Mouse (Mus musculus) liver, embryonic 14.5 days (tissue): ENCODE measurements around the gene Tceal9. TPM values are rescaled to one million over a fixed set of nuclear protein-coding genes. Genes with fewer than 3 reads are reported as not detected.
"Not testable (repeated sequence)": the region's sequence is repeated elsewhere in the genome, so short reads cannot be mapped to it uniquely, and the experiment has no call there.

ENCODE experiments used
- ATAC-seq: fragments of 200-750 bp; cut with Nextera tagmentation; 2 replicates; pipeline ENCODE4 v1.8.0; 2017; ENCODE audit warnings: moderate number of reproducible peaks, mild to moderate bottlenecking, moderate library complexity; ENCODE audit not compliant: insufficient read depth
- DNase-seq, 3 experiments: peaks; one replicate each; pipeline ENCODE4 v3.0.0-alpha.2; 2012 to 2013; ENCODE audit warnings: low read depth in 3 of 3, low spot score in 3 of 3
- H3K27ac ChIP-seq: fragments of 300-500 bp; sonication (generic); 2 replicates; pipeline ENCODE4 v1.5.1; 2014; ENCODE audit warnings: moderate library complexity, mild to moderate bottlenecking, control low read depth, inconsistent platforms
- H3K27me3 ChIP-seq: fragments of 300-500 bp; sonication (generic); 2 replicates; pipeline ENCODE4 v1.6.1; 2014; ENCODE audit warnings: mild to moderate bottlenecking, low read length, moderate library complexity; ENCODE audit not compliant: control insufficient read depth, insufficient read depth
- H3K36me3 ChIP-seq: fragments of 300-500 bp; sonication (generic); replicated peaks from 2 replicates; pipeline ENCODE4 v1.6.1; 2014; ENCODE audit warnings: low read depth; ENCODE audit not compliant: control insufficient read depth, insufficient read depth
- H3K4me1 ChIP-seq, 2 experiments: fragments of 200-500 bp in 1 of 2; fragments of 300-500 bp in 1 of 2; sonication (generic) in 1 of 2; replicated peaks; 2 replicates each; pipeline ENCODE4 v1.6.1; 2012 to 2014; ENCODE audit warnings: antibody characterized with exemption in 1 of 2, inconsistent platforms in 1 of 2, low read length in 1 of 2; ENCODE audit not compliant: control insufficient read depth in 2 of 2, insufficient read depth in 2 of 2
- H3K4me2 ChIP-seq: fragments of 300-500 bp; sonication (generic); 2 replicates; pipeline ENCODE4 v1.6.1; 2014; ENCODE audit warnings: low read depth, mild to moderate bottlenecking, control low read depth, moderate library complexity
- H3K4me3 ChIP-seq, 2 experiments: fragments of 200-500 bp in 1 of 2; fragments of 300-500 bp in 1 of 2; sonication (generic) in 1 of 2; 2 replicates each; pipeline ENCODE4 v1.5.1; 2012 to 2014; ENCODE audit warnings: low read depth in 2 of 2, low read length in 2 of 2, mild to moderate bottlenecking in 2 of 2, control low read depth in 1 of 2, inconsistent platforms in 1 of 2, moderate library complexity in 1 of 2; ENCODE audit not compliant: insufficient read depth in 1 of 2
- H3K9ac ChIP-seq: fragments of 300-500 bp; sonication (generic); replicated peaks from 2 replicates; pipeline ENCODE4 v1.6.1; 2014; ENCODE audit warnings: mild to moderate bottlenecking, control low read depth, moderate library complexity
- H3K9me3 ChIP-seq: fragments of 300-500 bp; sonication (generic); 2 replicates; pipeline ENCODE4 v1.6.1; 2016; ENCODE audit warnings: low read length, mixed read lengths; ENCODE audit not compliant: control insufficient read depth
- CTCF ChIP-seq: IDR thresholded peaks from 2 replicates; pipeline ENCODE4 v1.5.1; 2016; ENCODE audit warnings: antibody characterized with exemption, low read depth, control low read depth
- EP300 ChIP-seq: IDR thresholded peaks from 2 replicates; pipeline ENCODE4 v1.6.1; 2016; ENCODE audit warnings: antibody characterized with exemption, low read depth
- WGBS: fragments of 180-500 bp; shearing (Covaris S2); extraction: QIAGEN DNeasy Blood & Tissue Kit; methylation state at CpG from one replicate; pipeline ENCODE4 v1.1.7; 2014; ENCODE audit not compliant: insufficient replicate concordance; 5-methylcytosine and 5-hydroxymethylcytosine counted together
- polyA plus RNA-seq, 2 experiments: library from polyadenylated mRNA; depleted of rRNA in 1 of 2; stranded (reverse) in 1 of 2; unstranded in 1 of 2; fragments of >200 nt; fragmentation: Nextera tagmentation in 1 of 2; extraction: Ambion mirVana in 1 of 2; gene quantifications; 2 replicates each; pipeline versions ENCODE4 v1.2.1 to v1.2.3; 2012 to 2014

Gene Tceal9
- polyA plus RNA-seq, 2 experiments: 128 to 233 TPM

DNA sequence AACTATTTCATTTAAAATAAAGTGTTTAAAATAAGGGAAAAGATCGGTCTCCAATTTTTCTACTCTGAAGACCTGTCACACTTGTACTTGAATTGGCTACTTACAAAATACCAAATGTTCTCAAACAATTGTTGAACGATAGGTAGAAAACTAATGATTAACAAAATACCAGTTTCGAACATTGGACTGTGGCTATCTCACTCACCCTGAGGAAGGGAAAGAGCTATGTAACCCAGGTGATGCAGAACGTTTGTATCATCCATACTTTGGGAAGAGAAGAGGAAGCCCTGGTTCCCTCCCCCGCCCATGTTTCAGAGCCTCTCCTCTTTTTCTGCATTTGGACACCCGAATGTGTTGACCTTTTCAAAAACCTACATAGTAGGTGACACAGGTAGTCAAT lies 40.5 kb upstream of the Tceal9 start:
- DNase-seq: no peak
- Histone ChIP-seq H3K4me1 (no peaks in the 10 kb centered on the region), H3K9ac (no peak overlapping the region), H3K9me3 (no peaks in the 10 kb centered on the region), H3K27me3 (no peaks in the 10 kb centered on the region), H3K4me2 (no peak overlapping the region), H3K27ac (no peak overlapping the region), H3K4me3 (no peak overlapping the region), H3K36me3 (no peaks in the 10 kb centered on the region)
- 59% methylated on average over 6 of the region's 6 CpGs for WGBS
- no peak for ATAC-seq
- TF ChIP-seq CTCF: no peak
- no peak for TF ChIP-seq EP300

DNA sequence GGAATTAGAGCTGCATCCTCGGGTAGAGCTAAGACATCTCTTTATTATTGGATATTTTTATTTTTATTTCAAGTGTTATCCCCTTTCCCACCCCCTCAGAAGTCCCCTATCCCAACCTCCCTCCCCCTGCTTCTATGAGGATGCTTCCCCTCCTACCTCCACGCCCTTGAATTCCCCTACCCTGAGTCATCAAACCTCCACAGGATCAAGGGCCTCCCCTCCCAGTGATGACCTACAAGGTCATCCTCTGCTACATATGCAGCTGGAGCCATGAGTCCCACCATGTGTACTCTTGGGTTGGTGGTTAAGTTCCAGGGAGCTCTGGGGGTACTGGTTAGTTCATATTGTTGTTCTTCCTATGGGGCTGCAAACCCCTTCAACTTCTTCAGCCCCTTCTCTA lies 31.5 kb upstream of the Tceal9 start:
- ATAC-seq (no peak), DNase-seq (no peak)
- WGBS: 33% methylated on average over 2 of the region's 2 CpGs
- H3K9ac ChIP-seq: no peak overlapping the region
- no peaks in the 10 kb centered on the region for H3K36me3 ChIP-seq
- H3K4me1 ChIP-seq: no peaks in the 10 kb centered on the region
- H3K4me3 ChIP-seq: no peak overlapping the region
- TF ChIP-seq CTCF: no peak
- no peak for TF ChIP-seq EP300
- no peaks in the 10 kb centered on the region for H3K27me3 ChIP-seq
- no peaks in the 10 kb centered on the region for H3K9me3 ChIP-seq
- no peak overlapping the region for H3K27ac ChIP-seq
- no peak overlapping the region for H3K4me2 ChIP-seq

DNA sequence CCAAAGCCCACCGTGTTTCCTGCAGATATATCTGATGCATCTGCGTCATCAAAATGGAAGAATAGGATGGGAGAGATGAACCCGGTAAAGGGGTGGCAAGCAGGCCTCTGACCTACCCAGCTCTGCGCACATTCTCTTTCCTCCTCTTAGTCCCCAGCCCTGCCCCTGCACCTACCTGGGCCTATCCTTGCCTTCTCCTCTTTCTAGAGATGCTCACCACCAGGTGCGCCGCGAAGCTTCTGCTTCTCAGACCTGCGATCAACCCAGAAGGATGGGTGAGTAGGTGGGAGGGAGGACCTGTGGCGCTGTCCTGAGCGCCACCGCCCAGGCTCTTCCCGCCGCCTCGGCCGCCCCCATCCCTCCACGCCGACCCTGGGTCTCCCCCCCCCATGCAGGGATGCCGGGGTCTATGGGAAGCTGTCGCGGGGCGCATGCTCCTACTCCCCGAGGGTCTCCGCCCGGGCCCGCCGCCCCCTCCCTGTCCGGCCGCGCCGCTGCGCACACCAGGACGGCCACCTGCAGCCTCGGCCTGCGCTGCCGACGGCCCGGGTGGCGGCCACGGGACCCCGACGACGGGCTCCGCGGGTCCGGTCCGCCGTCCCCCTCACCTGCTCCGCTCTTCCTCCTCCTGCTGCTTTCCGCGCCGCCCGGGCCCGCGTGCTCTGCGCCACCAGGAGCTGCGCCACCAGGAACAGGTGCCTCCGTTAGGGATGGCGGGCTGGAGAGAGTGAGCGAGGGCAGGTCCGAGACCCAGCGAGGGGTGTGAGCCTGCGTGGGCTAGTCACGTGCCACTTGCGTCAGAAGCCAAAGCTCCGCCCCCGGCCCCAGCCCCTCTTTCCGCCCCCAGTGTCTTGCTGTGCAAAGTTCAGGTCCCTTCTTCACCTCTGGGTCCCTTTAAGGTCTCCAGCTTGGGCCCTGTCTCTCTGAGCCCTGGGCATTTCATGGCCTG lies 29.9 kb upstream of the Tceal9 start, which contains the start of the genes Tceal7 and Bex1:
TSS of gene Tceal7 (plus strand) at position 51 of the 949 bp plus-strand sequence.
TSS of gene Bex1 (minus strand) at position 785 of the 949 bp plus-strand sequence.
- not testable (repeated sequence) for H3K27me3 ChIP-seq, H3K27ac ChIP-seq, DNase-seq, H3K9me3 ChIP-seq, H3K36me3 ChIP-seq, H3K9ac ChIP-seq, H3K4me1 ChIP-seq
- H3K4me2 ChIP-seq: peak within 1 kb of the TSS; percentile 15; the same call in 1 of the 2 replicates
- H3K4me3 ChIP-seq: peak within 1 kb of the TSS; percentile 25 to 40
- 28% methylated on average over 23 of the region's 67 CpGs for WGBS
- ATAC-seq: peak; percentile 92

DNA sequence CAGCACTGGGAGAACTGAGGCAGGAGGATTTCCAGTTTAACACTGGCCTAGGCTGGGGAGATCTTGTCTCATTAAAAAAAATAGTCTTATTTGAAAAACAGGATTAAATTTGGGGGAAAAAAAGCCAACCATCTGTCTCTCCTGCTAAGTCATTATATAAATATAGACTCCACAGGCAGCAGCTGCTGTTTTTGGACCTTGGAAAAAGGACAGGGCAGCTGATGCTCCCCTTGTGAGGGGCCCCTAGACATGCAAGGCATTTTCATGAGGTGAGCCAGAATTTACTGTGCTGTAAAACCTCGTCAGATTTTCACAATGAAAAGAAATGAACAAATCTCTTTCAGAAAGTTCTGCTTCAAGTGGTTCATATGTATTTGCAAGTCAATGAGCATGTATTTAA lies 28.6 kb upstream of the Tceal9 start:
- ATAC-seq: no peak
- DNase-seq: no peak
- H3K9ac ChIP-seq: no peak overlapping the region
- no peak overlapping the region for H3K4me2 ChIP-seq
- no peaks in the 10 kb centered on the region for H3K27me3 ChIP-seq
- TF ChIP-seq EP300: no peak
- no peak for TF ChIP-seq CTCF
- 36% methylated on average over 1 of the region's 1 CpGs for WGBS
- H3K9me3 ChIP-seq: no peaks in the 10 kb centered on the region
- H3K36me3 ChIP-seq: no peaks in the 10 kb centered on the region
- H3K27ac ChIP-seq: no peak overlapping the region
- no peak overlapping the region for H3K4me3 ChIP-seq
- H3K4me1 ChIP-seq: no peaks in the 10 kb centered on the region

DNA sequence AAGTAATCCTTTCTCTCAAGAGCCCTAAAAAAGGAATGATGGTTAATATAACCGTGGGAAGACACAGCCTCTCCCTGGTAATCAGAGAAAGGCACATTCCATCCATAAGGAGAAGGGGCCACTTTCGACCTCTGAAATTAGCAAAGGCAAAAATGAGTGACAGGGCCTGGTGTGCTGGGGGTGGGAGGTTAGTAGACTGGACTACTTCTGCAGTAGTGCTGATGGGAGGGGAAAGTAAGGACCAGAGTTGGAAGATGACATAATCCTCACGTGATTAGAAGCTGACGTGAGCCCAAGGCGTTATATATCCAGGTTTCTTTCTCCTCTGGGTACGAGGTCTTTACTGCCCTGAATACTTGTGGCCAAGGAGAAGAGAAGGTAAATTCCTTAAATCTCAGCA lies 21.2 kb upstream of the Tceal9 start:
- TF ChIP-seq CTCF (no peak), EP300 (no peak)
- ATAC-seq (no peak), DNase-seq (no peak)
- 58% methylated on average over 6 of the region's 6 CpGs for WGBS
- no peaks in the 10 kb centered on the region for H3K27me3 ChIP-seq
- H3K27ac ChIP-seq: no peak overlapping the region
- H3K9ac ChIP-seq: no peak overlapping the region
- no peak overlapping the region for H3K4me2 ChIP-seq
- H3K36me3 ChIP-seq: no peaks in the 10 kb centered on the region
- no peaks in the 10 kb centered on the region for H3K9me3 ChIP-seq
- H3K4me1 ChIP-seq: no peaks in the 10 kb centered on the region
- no peak overlapping the region for H3K4me3 ChIP-seq
